Mouse (Mus musculus) cerebellum, adult 2 months (tissue): Measurements from ENCODE around the gene Pold1.

ENCODE experiments used
- CTCF ChIP-seq: fragments of 200-500 bp; IDR thresholded peaks from 2 replicates; pipeline ENCODE4 v1.5.1; 2011; ENCODE audit warnings: low read depth, mild to moderate bottlenecking, control low read depth, low read length, moderate library complexity, borderline replicate concordance; ENCODE audit not compliant: insufficient read depth
- POLR2A ChIP-seq: fragments of 200-500 bp; IDR thresholded peaks from 2 replicates; pipeline ENCODE4 v1.6.1; 2011; ENCODE audit warnings: low read length, control low read depth, borderline replicate concordance; ENCODE audit not compliant: insufficient read depth

DNA sequence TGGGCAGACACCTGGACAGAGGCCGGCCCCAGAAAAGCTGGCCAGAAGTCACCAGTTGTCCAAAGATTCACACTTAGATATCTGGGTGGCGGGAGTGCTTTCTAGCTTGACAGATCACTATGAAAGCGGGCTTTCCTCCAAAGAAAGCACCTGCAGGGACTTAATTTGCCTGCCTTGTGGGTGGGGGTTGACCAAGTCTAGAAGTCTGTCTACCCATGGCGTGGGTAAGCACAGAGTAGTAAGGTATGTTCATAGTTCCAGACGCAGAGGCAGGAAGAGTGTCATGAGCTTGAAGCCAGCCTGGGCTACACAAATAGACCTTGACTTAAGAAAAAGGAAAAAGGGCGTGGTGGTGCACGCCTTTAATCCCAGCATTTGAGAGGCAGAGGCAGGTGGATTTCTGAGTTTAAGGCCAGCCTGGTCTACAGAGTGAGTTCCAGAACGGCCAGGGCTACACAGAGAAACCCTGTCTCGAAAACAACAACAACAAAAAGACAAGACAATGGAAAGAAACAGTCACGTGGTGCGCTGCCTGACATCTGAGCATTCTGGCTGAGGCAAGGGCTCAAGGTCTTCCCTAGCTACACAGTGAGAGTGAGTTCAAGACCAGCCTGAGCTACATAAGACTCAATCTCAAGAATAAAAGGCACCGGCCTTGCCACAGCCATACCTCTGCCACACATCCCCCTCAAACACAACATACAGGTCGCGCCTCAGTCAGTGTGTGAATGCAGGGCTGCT, 22.1 kb downstream of the Pold1 start:
- no peak for TF ChIP-seq CTCF
- TF ChIP-seq POLR2A: no peak
